Mouse (Mus musculus) forebrain, embryonic 10.5 days (tissue): ENCODE data around the gene Sema6d. TPM values are rescaled to one million over a fixed set of nuclear protein-coding genes. Genes with fewer than 3 reads are reported as not detected.

Source experiments
- DNase-seq: peaks from one replicate; pipeline ENCODE4 v3.0.0-alpha.2; 2017; ENCODE audit warnings: low spot score; ENCODE audit errors: extremely low spot score
- H3K27ac ChIP-seq: fragments of 300-500 bp; sonication (generic); 2 replicates; pipeline ENCODE4 v1.5.1; 2016; ENCODE audit warnings: mild to moderate bottlenecking
- H3K27me3 ChIP-seq: fragments of 300-500 bp; sonication (generic); 2 replicates; pipeline ENCODE4 v1.6.1; 2016; ENCODE audit warnings: mild to moderate bottlenecking; ENCODE audit not compliant: poor library complexity, severe bottlenecking
- H3K36me3 ChIP-seq: fragments of 300-500 bp; sonication (generic); replicated peaks from 2 replicates; pipeline ENCODE4 v1.6.1; 2016; ENCODE audit warnings: mild to moderate bottlenecking, moderate library complexity
- H3K4me1 ChIP-seq: fragments of 300-500 bp; sonication (generic); 2 replicates; pipeline ENCODE4 v1.6.1; 2016
- H3K4me3 ChIP-seq: fragments of 300-500 bp; sonication (generic); 2 replicates; pipeline ENCODE4 v1.5.1; 2016; ENCODE audit warnings: mild to moderate bottlenecking, moderate library complexity
- H3K9me3 ChIP-seq: fragments of 300-500 bp; sonication (generic); 2 replicates; pipeline ENCODE4 v1.6.1; 2016; ENCODE audit warnings: mild to moderate bottlenecking, moderate library complexity
- WGBS: fragments of 180-500 bp; shearing (Covaris S2); methylation state at CpG from one replicate; pipeline ENCODE4 v1.1.7; 2016; 5-methylcytosine and 5-hydroxymethylcytosine counted together
- polyA plus RNA-seq: library from polyadenylated mRNA; unstranded; fragments of >200 nt; fragmentation: Nextera tagmentation; extraction: Ambion mirVana; gene quantifications from 2 replicates; pipeline ENCODE4 v1.2.1, GENCODE M21; 2016

Sema6d gene
- polyA plus RNA-seq, 1 experiment from 2014 or later = 4.8 TPM

DNA sequence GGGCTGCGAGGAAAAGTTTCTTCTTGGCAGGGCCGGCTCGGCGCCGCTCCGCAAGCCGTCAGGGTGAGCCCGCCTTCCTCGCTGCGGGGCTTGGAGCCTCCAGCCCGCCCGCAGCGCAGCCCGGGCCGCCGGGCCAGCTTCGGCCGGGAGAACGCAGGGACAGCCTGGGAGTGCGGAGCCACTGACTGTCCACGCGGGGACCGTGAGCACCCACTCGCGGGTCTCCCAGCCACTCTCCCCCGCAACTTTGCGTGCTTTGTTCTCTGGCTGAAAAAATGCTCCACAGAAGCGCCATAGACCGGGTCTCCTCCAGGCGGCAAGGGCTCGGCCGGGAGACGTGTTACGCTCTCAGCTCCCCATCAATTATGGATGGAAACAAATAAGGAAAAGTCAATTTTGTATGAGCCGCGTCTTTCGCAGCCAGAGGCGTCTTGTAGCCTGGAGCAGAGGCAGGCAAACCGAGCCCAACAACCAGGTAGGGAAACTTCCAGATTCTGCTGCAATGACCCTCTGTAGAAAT is 520.9 kb downstream of the Sema6d start:
- peak; percentile 60 for DNase-seq
- Histone ChIP-seq H3K27ac (peak overlapping the region; percentile 87), H3K27me3 (peaks cover 57% of the 10 kb centered on the region), H3K9me3 (no peaks in the 10 kb centered on the region), H3K4me3 (peak overlapping the region; percentile 71), H3K36me3 (no peaks in the 10 kb centered on the region), H3K4me1 (peaks cover 52% of the 10 kb centered on the region)
- WGBS = under 1% methylated on average over 39 of the region's 39 CpGs

- Histone ChIP-seq H3K27ac (no peak overlapping the region), H3K27me3 (peaks cover 54% of the 10 kb centered on the region), H3K36me3 (no peaks in the 10 kb centered on the region), H3K9me3 (no peaks in the 10 kb centered on the region), H3K4me1 (peaks cover 52% of the 10 kb centered on the region), H3K4me3 (peak overlapping the region; percentile 71)
- 24% methylated on average over 13 of the region's 13 CpGs for WGBS
- no peak for DNase-seq
Observed at GRCm38 (mm10) chr2:124611226-124611625, 521.5 kb downstream of the Sema6d start.

- Histone ChIP-seq H3K9me3 (no peaks in the 10 kb centered on the region), H3K4me1 (peaks cover 52% of the 10 kb centered on the region), H3K27ac (no peak overlapping the region), H3K27me3 (peaks cover 46% of the 10 kb centered on the region), H3K36me3 (no peaks in the 10 kb centered on the region), H3K4me3 (peak overlapping the region; percentile 71)
- DNase-seq = no peak
- WGBS = 57% methylated on average over 6 of the region's 6 CpGs
Observed at GRCm38 (mm10) chr2:124612276-124612675, 522.5 kb downstream of the Sema6d start.

- no peaks in the 10 kb centered on the region for H3K9me3 ChIP-seq
- WGBS = 74% methylated on average over 10 of the region's 10 CpGs
- H3K4me1 ChIP-seq = peaks cover 48% of the 10 kb centered on the region
- DNase-seq = no peak
- peaks cover 40% of the 10 kb centered on the region for H3K27me3 ChIP-seq
- no peak overlapping the region for H3K27ac ChIP-seq
- H3K4me3 ChIP-seq = peak overlapping the region; percentile 71; the same call in 1 of the 2 replicates
- H3K36me3 ChIP-seq = no peaks in the 10 kb centered on the region
Observed at GRCm38 (mm10) chr2:124612727-124613510, 523.1 kb downstream of the Sema6d start.

DNA sequence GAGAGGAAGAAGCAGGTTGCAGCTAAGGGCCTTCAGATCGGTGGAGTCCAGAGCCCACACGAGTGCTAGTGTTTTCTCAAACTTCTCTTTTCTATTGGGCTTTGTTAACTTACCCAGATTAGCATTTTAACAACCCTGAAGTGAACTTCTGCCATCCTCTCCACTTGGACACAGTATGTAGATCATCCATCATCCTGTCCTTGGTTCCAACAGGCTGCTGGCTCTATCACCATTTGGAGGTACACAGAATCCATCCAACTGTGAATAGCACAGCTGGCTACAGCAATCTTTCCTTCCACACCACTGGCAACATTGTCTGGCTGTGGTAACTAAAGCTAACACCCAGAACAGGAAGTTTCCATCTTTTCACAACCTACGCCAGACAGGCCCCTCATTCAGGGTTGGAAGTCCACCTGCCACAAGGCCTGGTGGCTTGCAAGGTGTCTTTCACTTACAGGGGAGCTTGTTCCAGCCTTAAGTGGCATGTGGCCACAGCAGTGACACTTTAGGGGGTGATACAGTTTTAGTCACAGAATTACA is 524.0 kb downstream of the Sema6d start:
- 74% methylated on average over 3 of the region's 3 CpGs for WGBS
- Histone ChIP-seq H3K27ac (no peak overlapping the region), H3K36me3 (no peaks in the 10 kb centered on the region), H3K4me1 (peaks cover 41% of the 10 kb centered on the region), H3K4me3 (peak overlapping the region; percentile 71; the same call in 1 of the 2 replicates), H3K9me3 (no peaks in the 10 kb centered on the region), H3K27me3 (peaks cover 31% of the 10 kb centered on the region)
- no peak for DNase-seq

DNA sequence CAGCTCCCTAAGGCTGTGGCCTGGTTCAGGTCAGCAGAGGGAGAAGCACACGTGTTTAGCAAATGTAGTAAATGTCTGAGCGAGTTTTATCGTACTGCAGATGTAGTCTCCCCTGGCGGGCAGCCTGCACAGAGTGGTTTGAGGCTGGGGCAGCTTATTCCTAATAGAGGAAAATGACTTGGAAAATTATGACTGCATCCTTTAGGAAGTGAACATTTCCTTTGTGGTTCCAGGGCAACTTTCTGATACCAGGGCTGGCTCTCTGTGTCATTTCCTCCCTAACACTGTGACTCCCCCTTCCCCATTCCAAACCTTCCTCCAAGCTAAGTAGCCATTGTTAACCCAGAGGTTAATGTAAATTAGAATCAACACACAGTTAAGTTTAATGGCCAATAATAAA is 527.0 kb downstream of the Sema6d start:
- 73% methylated on average over 4 of the region's 4 CpGs for WGBS
- Histone ChIP-seq H3K4me3 (no peak overlapping the region), H3K4me1 (peaks cover 22% of the 10 kb centered on the region), H3K27ac (no peak overlapping the region), H3K27me3 (peaks cover 17% of the 10 kb centered on the region), H3K36me3 (no peaks in the 10 kb centered on the region), H3K9me3 (no peaks in the 10 kb centered on the region)
- no peak for DNase-seq

DNA sequence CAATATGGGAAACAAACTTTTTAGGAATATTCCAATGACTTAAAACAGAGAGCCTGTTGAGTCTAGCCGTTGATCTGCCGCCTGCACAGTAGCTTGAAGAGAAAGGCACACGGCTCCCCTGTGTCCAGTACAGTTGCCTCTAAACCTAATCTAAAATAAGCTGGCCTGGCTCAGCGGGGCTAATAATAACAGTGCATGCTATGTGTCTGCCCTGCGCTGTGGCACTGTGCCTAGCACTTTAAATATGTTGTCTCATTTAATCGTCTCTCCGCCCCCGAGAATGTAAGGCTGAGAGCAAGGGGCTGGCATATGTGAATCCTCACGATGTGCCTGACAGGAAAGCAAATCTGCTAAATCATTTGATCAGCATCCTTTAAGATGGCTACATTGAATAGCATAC is 527.7 kb downstream of the Sema6d start:
- DNase-seq = no peak
- H3K4me3 ChIP-seq = no peak overlapping the region
- no peaks in the 10 kb centered on the region for H3K9me3 ChIP-seq
- H3K27ac ChIP-seq = no peak overlapping the region
- 86% methylated on average over 9 of the region's 9 CpGs for WGBS
- peaks cover 10% of the 10 kb centered on the region for H3K27me3 ChIP-seq
- no peaks in the 10 kb centered on the region for H3K36me3 ChIP-seq
- H3K4me1 ChIP-seq = peaks cover 18% of the 10 kb centered on the region

GRCm38 (mm10) chr2:124618091-124618490 is 528.3 kb downstream of the Sema6d start:
- Histone ChIP-seq H3K4me3 (no peak overlapping the region), H3K27me3 (peaks cover 3% of the 10 kb centered on the region), H3K36me3 (no peaks in the 10 kb centered on the region), H3K9me3 (no peaks in the 10 kb centered on the region), H3K27ac (no peak overlapping the region), H3K4me1 (peaks cover 12% of the 10 kb centered on the region)
- no peak for DNase-seq
- WGBS = 90% methylated on average over 5 of the region's 5 CpGs

GRCm38 (mm10) chr2:124618526-124619219 is 528.9 kb downstream of the Sema6d start:
- 91% methylated on average over 3 of the region's 3 CpGs for WGBS
- no peaks in the 10 kb centered on the region for H3K27me3 ChIP-seq
- DNase-seq = no peak
- no peak overlapping the region for H3K27ac ChIP-seq
- no peaks in the 10 kb centered on the region for H3K9me3 ChIP-seq
- H3K4me3 ChIP-seq = no peak overlapping the region
- H3K4me1 ChIP-seq = peaks cover 6% of the 10 kb centered on the region
- H3K36me3 ChIP-seq = no peaks in the 10 kb centered on the region

- no peaks in the 10 kb centered on the region for H3K36me3 ChIP-seq
- 79% methylated on average over 6 of the region's 6 CpGs for WGBS
- no peak overlapping the region for H3K4me3 ChIP-seq
- H3K27me3 ChIP-seq = no peaks in the 10 kb centered on the region
- H3K4me1 ChIP-seq = no peaks in the 10 kb centered on the region
- no peak for DNase-seq
- no peaks in the 10 kb centered on the region for H3K9me3 ChIP-seq
- no peak overlapping the region for H3K27ac ChIP-seq
Observed at GRCm38 (mm10) chr2:124620470-124620869, 530.7 kb downstream of the Sema6d start.

- Histone ChIP-seq H3K4me3 (no peak overlapping the region), H3K36me3 (no peaks in the 10 kb centered on the region), H3K27me3 (no peaks in the 10 kb centered on the region), H3K9me3 (no peaks in the 10 kb centered on the region), H3K27ac (no peak overlapping the region), H3K4me1 (no peaks in the 10 kb centered on the region)
- no peak for DNase-seq
- 84% methylated on average over 6 of the region's 6 CpGs for WGBS
Observed at GRCm38 (mm10) chr2:124621972-124622621, 532.3 kb downstream of the Sema6d start.

DNA sequence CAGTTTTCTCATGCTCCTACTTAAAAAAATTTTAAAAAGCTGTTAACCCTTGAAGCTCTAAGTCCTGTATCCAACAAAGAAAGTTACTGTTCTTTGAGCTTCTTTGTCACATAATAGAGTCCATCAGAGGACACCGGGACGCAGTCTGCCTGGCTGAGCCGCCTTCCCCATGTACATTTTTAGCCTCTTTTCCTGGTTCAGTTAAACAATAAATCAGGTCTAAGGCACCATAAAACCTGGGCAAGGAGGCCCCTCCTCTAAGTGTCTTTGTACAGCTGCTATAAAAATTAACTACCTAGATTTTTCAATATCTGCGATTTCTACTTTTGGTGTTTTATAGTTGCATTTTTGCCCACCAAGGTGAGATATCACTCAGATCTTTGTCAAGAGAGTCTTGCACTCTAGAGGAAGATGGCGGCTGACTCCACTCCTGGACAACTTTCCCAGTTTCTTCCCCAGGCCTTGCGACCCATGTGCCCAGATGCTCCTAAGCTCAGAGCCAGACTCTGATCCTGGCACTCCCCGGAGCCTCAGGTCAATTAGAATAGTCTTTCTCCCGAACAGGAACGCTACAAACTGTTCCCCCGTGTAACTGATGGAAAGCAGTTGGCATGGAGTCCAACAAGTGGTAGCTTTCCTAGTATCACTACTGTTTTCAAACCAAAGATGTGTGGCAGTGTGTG is 534.6 kb downstream of the Sema6d start:
- no peaks in the 10 kb centered on the region for H3K9me3 ChIP-seq
- 92% methylated on average over 10 of the region's 10 CpGs for WGBS
- no peaks in the 10 kb centered on the region; the same call in 1 of the 2 replicates for H3K4me1 ChIP-seq
- DNase-seq = no peak
- no peak overlapping the region for H3K27ac ChIP-seq
- H3K4me3 ChIP-seq = no peak overlapping the region
- no peaks in the 10 kb centered on the region for H3K27me3 ChIP-seq
- no peaks in the 10 kb centered on the region for H3K36me3 ChIP-seq
